Mouse (Mus musculus) liver, embryonic 14.5 days (tissue): ENCODE results near the gene Kifc3. TPM values are rescaled to one million over a fixed set of nuclear protein-coding genes. Genes with fewer than 3 reads are reported as not detected.

ENCODE experiments used
- ATAC-seq: fragments of 200-750 bp; cut with Nextera tagmentation; 2 replicates; pipeline ENCODE4 v1.8.0; 2017; ENCODE audit warnings: moderate number of reproducible peaks, mild to moderate bottlenecking, moderate library complexity; ENCODE audit not compliant: insufficient read depth
- DNase-seq, 3 experiments: peaks; one replicate each; pipeline ENCODE4 v3.0.0-alpha.2; 2012 to 2013; ENCODE audit warnings: low read depth in 3 of 3, low spot score in 3 of 3
- H3K27ac ChIP-seq: fragments of 300-500 bp; sonication (generic); 2 replicates; pipeline ENCODE4 v1.5.1; 2014; ENCODE audit warnings: moderate library complexity, mild to moderate bottlenecking, control low read depth, inconsistent platforms
- H3K27me3 ChIP-seq: fragments of 300-500 bp; sonication (generic); 2 replicates; pipeline ENCODE4 v1.6.1; 2014; ENCODE audit warnings: mild to moderate bottlenecking, low read length, moderate library complexity; ENCODE audit not compliant: control insufficient read depth, insufficient read depth
- H3K36me3 ChIP-seq: fragments of 300-500 bp; sonication (generic); replicated peaks from 2 replicates; pipeline ENCODE4 v1.6.1; 2014; ENCODE audit warnings: low read depth; ENCODE audit not compliant: control insufficient read depth, insufficient read depth
- H3K4me1 ChIP-seq, 2 experiments: fragments of 200-500 bp in 1 of 2; fragments of 300-500 bp in 1 of 2; sonication (generic) in 1 of 2; replicated peaks; 2 replicates each; pipeline ENCODE4 v1.6.1; 2012 to 2014; ENCODE audit warnings: antibody characterized with exemption in 1 of 2, inconsistent platforms in 1 of 2, low read length in 1 of 2; ENCODE audit not compliant: control insufficient read depth in 2 of 2, insufficient read depth in 2 of 2
- H3K4me2 ChIP-seq: fragments of 300-500 bp; sonication (generic); 2 replicates; pipeline ENCODE4 v1.6.1; 2014; ENCODE audit warnings: low read depth, mild to moderate bottlenecking, control low read depth, moderate library complexity
- H3K4me3 ChIP-seq, 2 experiments: fragments of 200-500 bp in 1 of 2; fragments of 300-500 bp in 1 of 2; sonication (generic) in 1 of 2; 2 replicates each; pipeline ENCODE4 v1.5.1; 2012 to 2014; ENCODE audit warnings: low read depth in 2 of 2, low read length in 2 of 2, mild to moderate bottlenecking in 2 of 2, control low read depth in 1 of 2, inconsistent platforms in 1 of 2, moderate library complexity in 1 of 2; ENCODE audit not compliant: insufficient read depth in 1 of 2
- H3K9ac ChIP-seq: fragments of 300-500 bp; sonication (generic); replicated peaks from 2 replicates; pipeline ENCODE4 v1.6.1; 2014; ENCODE audit warnings: mild to moderate bottlenecking, control low read depth, moderate library complexity
- H3K9me3 ChIP-seq: fragments of 300-500 bp; sonication (generic); 2 replicates; pipeline ENCODE4 v1.6.1; 2016; ENCODE audit warnings: low read length, mixed read lengths; ENCODE audit not compliant: control insufficient read depth
- CTCF ChIP-seq: IDR thresholded peaks from 2 replicates; pipeline ENCODE4 v1.5.1; 2016; ENCODE audit warnings: antibody characterized with exemption, low read depth, control low read depth
- EP300 ChIP-seq: IDR thresholded peaks from 2 replicates; pipeline ENCODE4 v1.6.1; 2016; ENCODE audit warnings: antibody characterized with exemption, low read depth
- WGBS: fragments of 180-500 bp; shearing (Covaris S2); extraction: QIAGEN DNeasy Blood & Tissue Kit; methylation state at CpG from one replicate; pipeline ENCODE4 v1.1.7; 2014; ENCODE audit not compliant: insufficient replicate concordance; 5-methylcytosine and 5-hydroxymethylcytosine counted together
- polyA plus RNA-seq, 2 experiments: library from polyadenylated mRNA; depleted of rRNA in 1 of 2; stranded (reverse) in 1 of 2; unstranded in 1 of 2; fragments of >200 nt; fragmentation: Nextera tagmentation in 1 of 2; extraction: Ambion mirVana in 1 of 2; gene quantifications; 2 replicates each; pipeline versions ENCODE4 v1.2.1 to v1.2.3; 2012 to 2014

The Kifc3 gene
- 4.0 and 4.6 TPM in 2 replicates for polyA plus RNA-seq (2012; rRNA removed)
- polyA plus RNA-seq (2014; fragmentation: Nextera tagmentation; extraction: Ambion mirVana) = 2.5 and 4.3 TPM in 2 replicates

GRCm38 (mm10) chr8:95202649-95203275, at the start of gene Kifc3:
TSS of gene Kifc3 (minus strand) at chr8:95202812.
- DNase-seq (no peak), ATAC-seq (no peak)
- Histone ChIP-seq H3K4me2 (no peak within 1 kb of the TSS), H3K4me3 (no peak within 1 kb of the TSS), H3K36me3 (no peaks in the 10 kb centered on the region), H3K9me3 (no peaks in the 10 kb centered on the region), H3K27ac (no peak within 1 kb of the TSS), H3K9ac (no peak within 1 kb of the TSS), H3K27me3 (no peaks in the 10 kb centered on the region), H3K4me1 (no peaks in the 10 kb centered on the region)
- WGBS = 56% methylated on average over 14 of the region's 14 CpGs
- TF ChIP-seq CTCF (no peak), EP300 (no peak)

DNA sequence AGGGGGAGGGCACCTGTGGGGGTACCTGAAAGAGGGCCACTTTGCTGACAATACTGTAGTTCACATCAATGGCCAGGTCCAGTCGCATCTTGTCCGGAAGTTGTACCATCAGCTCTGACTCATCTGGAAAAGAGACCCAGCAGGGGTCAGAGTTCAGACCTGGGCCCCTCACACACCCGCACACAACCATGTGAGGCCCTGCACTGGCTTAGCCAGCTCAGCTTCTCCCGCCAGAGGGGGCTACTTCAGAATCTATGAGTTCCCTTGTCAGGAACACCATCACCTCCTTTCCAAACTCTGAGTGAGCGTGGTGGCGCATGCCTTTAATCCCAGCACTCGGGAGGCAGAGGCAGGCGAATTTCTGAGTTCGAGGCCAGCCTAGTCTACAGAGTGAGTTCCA, 49.4 kb upstream of the Kifc3 start:
- Histone ChIP-seq H3K36me3 (no peaks in the 10 kb centered on the region), H3K27ac (no peak overlapping the region), H3K4me3 (no peak overlapping the region), H3K9me3 (no peaks in the 10 kb centered on the region), H3K9ac (no peak overlapping the region), H3K4me2 (no peak overlapping the region), H3K4me1 (peaks cover 0 to 2% of the 10 kb centered on the region in 2 experiments; a peak in 1 of 4 replicates), H3K27me3 (no peaks in the 10 kb centered on the region)
- DNase-seq = no peak
- WGBS = 55% methylated on average over 9 of the region's 9 CpGs
- TF ChIP-seq EP300 (no peak), CTCF (no peak)
- no peak for ATAC-seq

GRCm38 (mm10) chr8:95249847-95250246, 47.2 kb upstream of the Kifc3 start:
- ATAC-seq = no peak
- H3K36me3 ChIP-seq = no peaks in the 10 kb centered on the region
- no peak overlapping the region for H3K9ac ChIP-seq
- DNase-seq = no peak
- no peak overlapping the region for H3K27ac ChIP-seq
- TF ChIP-seq CTCF = peak; percentile 42
- no peak for TF ChIP-seq EP300
- H3K9me3 ChIP-seq = no peaks in the 10 kb centered on the region
- no peak overlapping the region for H3K4me2 ChIP-seq
- WGBS = 41% methylated on average over 4 of the region's 4 CpGs
- no peak overlapping the region for H3K4me3 ChIP-seq
- H3K27me3 ChIP-seq = no peaks in the 10 kb centered on the region
- no peaks in the 10 kb centered on the region for H3K4me1 ChIP-seq

- ATAC-seq = no peak
Measured at GRCm38 (mm10) chr8:95247277-95247676, 44.7 kb upstream of the Kifc3 start.

GRCm38 (mm10) chr8:95245180-95245579, 42.6 kb upstream of the Kifc3 start:
- Histone ChIP-seq H3K4me2 (no peak overlapping the region), H3K9me3 (no peaks in the 10 kb centered on the region), H3K27me3 (no peaks in the 10 kb centered on the region), H3K9ac (no peak overlapping the region), H3K4me3 (no peak overlapping the region), H3K4me1 (peaks cover 0 to 4% of the 10 kb centered on the region in 2 experiments; a peak in 1 of 4 replicates), H3K27ac (no peak overlapping the region), H3K36me3 (no peaks in the 10 kb centered on the region)
- WGBS = 66% methylated on average over 5 of the region's 5 CpGs
- TF ChIP-seq EP300 (no peak), CTCF (no peak)
- ATAC-seq = no peak
- DNase-seq = no peak

More at GRCm38 (mm10) chr8:95247277-95247676, 44.7 kb upstream of the Kifc3 start:
- Histone ChIP-seq H3K27ac (no peak overlapping the region), H3K4me3 (no peak overlapping the region), H3K36me3 (no peaks in the 10 kb centered on the region), H3K4me2 (no peak overlapping the region), H3K27me3 (no peaks in the 10 kb centered on the region), H3K4me1 (peaks cover 0 to 3% of the 10 kb centered on the region in 2 experiments; a peak in 1 of 4 replicates), H3K9me3 (no peaks in the 10 kb centered on the region), H3K9ac (no peak overlapping the region)
- WGBS = 54% methylated on average over 5 of the region's 5 CpGs
- DNase-seq = no peak
- TF ChIP-seq CTCF (no peak), EP300 (no peak)
